In genomic region chr4:34889812-34890185, GRCm38 (mm10) we compare ENCODE assay signal across 1 mouse cellular context.
TF ChIP-seq lines count a peak whose summit lies in the region.

No protein-coding gene starts in this region.

TF ChIP-seq in MEL, 35 proteins besides CTCF, POLR2A, EP300 and RAD21:
- TF ChIP-seq ZC3H11A (IDR thresholded peaks at IDR 0.05; ENCODE audit: low read depth, low read length) = no peak
- no peak for TF ChIP-seq MAX (IDR thresholded peaks at IDR 0.05; ENCODE audit: low read length)
- TF ChIP-seq TAL1 (IDR thresholded peaks at IDR 0.05; ENCODE audit: low read length) = no peak
- no peak for TF ChIP-seq USF2 (IDR thresholded peaks at IDR 0.05; ENCODE audit: borderline replicate concordance in 1 of 2, insufficient read depth in 1 of 2, low read depth in 1 of 2, low read length in 2 of 2)
- TF ChIP-seq USF1 (IDR thresholded peaks at IDR 0.05; ENCODE audit: low read depth, low read length) = no peak
- TF ChIP-seq SMC3 (IDR thresholded peaks at IDR 0.05; ENCODE audit: low read depth, low read length) = no peak
- no peak for TF ChIP-seq ZKSCAN1 (IDR thresholded peaks at IDR 0.05; ENCODE audit: low read depth, low read length)
- no peak for TF ChIP-seq NELFE (IDR thresholded peaks at IDR 0.05; ENCODE audit: low read depth, low read length)
- TF ChIP-seq SIN3A (IDR thresholded peaks at IDR 0.05; ENCODE audit: low read length) = no peak
- no peak for TF ChIP-seq E2F4 (IDR thresholded peaks at IDR 0.05; ENCODE audit: borderline replicate concordance, low read depth, low read length)
- TF ChIP-seq HCFC1 (IDR thresholded peaks at IDR 0.05; ENCODE audit: low read depth, low read length) = no peak
TF ChIP-seq in MEL: peak in this region for 0.
